Mouse (Mus musculus): Measurements from ENCODE around the gene Dennd6b. TPM values are rescaled to one million over a fixed set of nuclear protein-coding genes. Genes with fewer than 3 reads are reported as not detected.

Dennd6b gene
- polyA plus RNA-seq, 1 experiment from 2014 or later = 23.1 TPM

DNA sequence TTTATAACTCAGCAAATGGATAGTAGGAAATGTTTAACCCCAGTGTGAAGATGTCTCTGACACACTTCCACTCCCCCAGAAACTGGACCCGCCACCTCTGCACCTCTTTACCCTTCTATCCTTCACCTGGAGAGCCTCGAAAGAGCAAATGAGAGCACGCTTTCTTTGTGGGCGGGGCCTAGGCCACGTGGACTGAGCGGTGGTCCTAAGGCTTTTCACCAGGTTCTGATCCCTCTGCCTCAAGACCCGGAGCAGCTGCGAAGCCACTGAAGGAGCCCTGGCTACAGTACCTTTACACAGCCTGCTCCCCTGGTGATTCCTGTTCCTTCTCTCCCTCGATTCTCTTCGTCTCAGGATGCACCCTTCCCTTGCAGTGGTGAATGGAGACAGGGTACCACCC lies 48.8 kb downstream of the Dennd6b start:
- Histone ChIP-seq H3K36me3 (no peaks in the 10 kb centered on the region), H3K27ac (no peak overlapping the region), H3K9me3 (no peaks in the 10 kb centered on the region), H3K4me1 (peaks cover 41% of the 10 kb centered on the region), H3K27me3 (ENCODE audit: insufficient read depth, poor library complexity, severe bottlenecking) (peaks cover 80% of the 10 kb centered on the region), H3K4me3 (0 out of 2 replicates have a peak overlapping the region, but pooled peaks have one; percentile 44)
- no peak for DNase-seq (ENCODE audit: low spot score)
- 24% methylated on average over 10 of the region's 10 CpGs for WGBS

DNA sequence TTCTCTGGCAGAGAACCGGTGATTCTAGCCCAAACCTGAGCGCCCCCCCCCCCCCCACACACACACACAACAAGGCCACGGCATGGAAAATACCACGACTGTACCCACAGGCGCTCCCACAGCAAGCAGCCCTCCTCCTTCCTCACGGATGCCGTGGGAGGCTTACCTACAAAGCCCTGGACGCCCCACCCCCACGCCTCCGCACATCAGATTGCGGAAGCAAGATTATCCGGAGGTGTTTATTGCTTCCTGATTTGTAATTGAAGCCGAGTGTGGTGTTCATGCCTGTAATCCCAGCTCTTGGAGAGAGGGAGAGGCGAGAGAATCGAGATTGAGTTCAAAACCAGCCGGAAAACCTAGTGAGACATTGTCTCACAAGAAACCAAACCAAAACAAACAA lies 49.3 kb downstream of the Dennd6b start:
- H3K36me3 ChIP-seq = no peaks in the 10 kb centered on the region
- no peak overlapping the region for H3K27ac ChIP-seq
- peak overlapping the region; percentile 44 for H3K4me3 ChIP-seq
- DNase-seq (ENCODE audit: low spot score) = no peak
- no peaks in the 10 kb centered on the region for H3K9me3 ChIP-seq
- H3K27me3 ChIP-seq (ENCODE audit: insufficient read depth, poor library complexity, severe bottlenecking) = peaks cover 84% of the 10 kb centered on the region
- 12% methylated on average over 16 of the region's 16 CpGs for WGBS
- H3K4me1 ChIP-seq = peaks cover 44% of the 10 kb centered on the region

- Histone ChIP-seq H3K36me3 (no peaks in the 10 kb centered on the region), H3K4me3 (peak overlapping the region; percentile 44), H3K27me3 (ENCODE audit: insufficient read depth, poor library complexity, severe bottlenecking) (peaks cover 89% of the 10 kb centered on the region), H3K27ac (0 out of 2 replicates have a peak overlapping the region, but pooled peaks have one; percentile 5), H3K9me3 (no peaks in the 10 kb centered on the region), H3K4me1 (peaks cover 47% of the 10 kb centered on the region)
- DNase-seq (ENCODE audit: low spot score) = no peak
- 2% methylated on average over 27 of the region's 27 CpGs for WGBS
These were observed 49.8 kb downstream of the Dennd6b start for GRCm38 (mm10) chr15:89146537-89146936.

GRCm38 (mm10) chr15:89145813-89146350 lies 50.4 kb downstream of the Dennd6b start:
- no peaks in the 10 kb centered on the region for H3K36me3 ChIP-seq
- H3K4me1 ChIP-seq = peaks cover 53% of the 10 kb centered on the region
- 63% methylated on average over 24 of the region's 24 CpGs for WGBS
- no peaks in the 10 kb centered on the region for H3K9me3 ChIP-seq
- H3K27ac ChIP-seq = no peak overlapping the region
- DNase-seq (ENCODE audit: low spot score) = no peak
- peak overlapping the region; percentile 8; the same call in 1 of the 2 replicates for H3K4me3 ChIP-seq
- H3K27me3 ChIP-seq (ENCODE audit: insufficient read depth, poor library complexity, severe bottlenecking) = peaks cover 96% of the 10 kb centered on the region

DNA sequence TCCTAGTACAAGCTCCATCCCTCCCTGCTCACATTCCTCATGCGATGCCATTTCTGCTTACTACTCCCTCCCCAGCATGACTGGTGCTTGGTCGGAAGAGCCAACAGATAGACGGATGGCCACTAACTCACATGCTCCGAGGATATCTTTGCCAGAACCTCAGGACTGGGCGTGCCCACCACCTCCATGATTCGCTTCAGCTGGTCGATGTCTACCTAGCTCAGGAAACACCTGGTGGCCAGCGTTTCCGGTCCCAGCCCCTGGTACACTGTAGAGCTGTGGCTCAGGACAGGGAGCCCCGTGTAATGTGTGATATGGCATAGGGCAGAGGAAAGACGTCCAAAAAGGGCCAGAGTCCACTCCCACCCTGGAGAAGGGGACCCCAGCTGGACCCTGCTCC lies 51.3 kb downstream of the Dennd6b start:
- 80% methylated on average over 11 of the region's 11 CpGs for WGBS
- Histone ChIP-seq H3K27ac (no peak overlapping the region), H3K4me3 (no peak overlapping the region), H3K27me3 (ENCODE audit: insufficient read depth, poor library complexity, severe bottlenecking) (peaks cover 100% of the 10 kb centered on the region), H3K36me3 (no peaks in the 10 kb centered on the region), H3K9me3 (no peaks in the 10 kb centered on the region), H3K4me1 (peaks cover 55% of the 10 kb centered on the region)
- DNase-seq (ENCODE audit: low spot score) = no peak

DNA sequence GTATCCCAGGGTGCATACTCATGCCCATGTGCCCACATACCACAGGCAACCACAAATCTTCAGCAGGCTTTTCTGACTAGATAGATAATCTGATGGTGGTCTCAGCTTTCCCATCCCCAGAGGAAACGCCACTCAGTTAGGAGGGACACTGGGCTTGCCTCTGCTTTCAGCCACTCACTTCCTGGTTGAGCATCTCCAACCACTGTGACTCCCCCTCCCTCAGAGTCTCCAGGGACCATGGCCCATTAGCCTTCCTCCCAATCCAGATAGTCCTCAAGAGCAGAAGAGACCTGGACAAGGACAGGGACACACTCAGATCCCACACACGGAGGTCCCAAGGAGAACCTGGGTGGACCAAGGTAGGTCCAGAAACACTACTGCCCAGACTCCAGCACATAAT lies 53.2 kb downstream of the Dennd6b start:
- H3K27me3 ChIP-seq (ENCODE audit: insufficient read depth, poor library complexity, severe bottlenecking) = peaks cover 93% of the 10 kb centered on the region
- peaks cover 54% of the 10 kb centered on the region for H3K4me1 ChIP-seq
- H3K4me3 ChIP-seq = no peak overlapping the region
- no peak overlapping the region for H3K27ac ChIP-seq
- 64% methylated on average over 2 of the region's 2 CpGs for WGBS
- H3K9me3 ChIP-seq = no peaks in the 10 kb centered on the region
- no peak for DNase-seq (ENCODE audit: low spot score)
- 0 out of 2 replicates have a peak, but pooled peaks cover 4% of the 10 kb centered on the region for H3K36me3 ChIP-seq

DNA sequence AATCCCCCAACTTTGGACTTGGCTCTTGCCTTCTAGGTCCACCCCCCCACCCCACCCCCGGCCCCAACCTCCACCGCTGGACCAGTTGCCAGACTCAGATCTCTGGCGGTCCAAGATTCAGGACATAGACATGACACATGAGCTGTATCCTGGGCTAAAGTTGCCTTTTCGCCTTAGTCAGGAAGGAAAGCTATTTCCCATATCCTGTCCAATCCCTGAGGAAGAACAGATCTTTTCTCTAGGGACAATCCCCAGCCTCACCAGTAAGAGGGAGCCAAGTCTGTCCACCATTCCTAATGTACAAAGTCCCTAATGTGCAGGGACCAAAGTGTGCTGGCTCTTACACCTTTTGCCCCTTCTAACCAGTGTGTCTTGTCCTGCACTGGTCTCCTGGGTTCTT lies 54.4 kb downstream of the Dennd6b start:
- 0 out of 2 replicates have a peak, but pooled peaks cover 4% of the 10 kb centered on the region for H3K36me3 ChIP-seq
- H3K4me3 ChIP-seq = 0 out of 2 replicates have a peak overlapping the region, but pooled peaks have one; percentile 67
- no peaks in the 10 kb centered on the region for H3K9me3 ChIP-seq
- peaks cover 80% of the 10 kb centered on the region for H3K27me3 ChIP-seq (ENCODE audit: insufficient read depth, poor library complexity, severe bottlenecking)
- no peak overlapping the region for H3K27ac ChIP-seq
- H3K4me1 ChIP-seq = peaks cover 57% of the 10 kb centered on the region
- 47% methylated on average over 4 of the region's 4 CpGs for WGBS
- DNase-seq (ENCODE audit: low spot score) = no peak

GRCm38 (mm10) chr15:89141443-89141842 lies 54.9 kb downstream of the Dennd6b start:
- H3K27ac ChIP-seq = no peak overlapping the region
- 22% methylated on average over 5 of the region's 5 CpGs for WGBS
- H3K27me3 ChIP-seq (ENCODE audit: insufficient read depth, poor library complexity, severe bottlenecking) = peaks cover 76% of the 10 kb centered on the region
- peak overlapping the region; percentile 67; the same call in 1 of the 2 replicates for H3K4me3 ChIP-seq
- no peak for DNase-seq (ENCODE audit: low spot score)
- no peaks in the 10 kb centered on the region for H3K9me3 ChIP-seq
- H3K36me3 ChIP-seq = 0 out of 2 replicates have a peak, but pooled peaks cover 4% of the 10 kb centered on the region
- peaks cover 52% of the 10 kb centered on the region for H3K4me1 ChIP-seq

DNA sequence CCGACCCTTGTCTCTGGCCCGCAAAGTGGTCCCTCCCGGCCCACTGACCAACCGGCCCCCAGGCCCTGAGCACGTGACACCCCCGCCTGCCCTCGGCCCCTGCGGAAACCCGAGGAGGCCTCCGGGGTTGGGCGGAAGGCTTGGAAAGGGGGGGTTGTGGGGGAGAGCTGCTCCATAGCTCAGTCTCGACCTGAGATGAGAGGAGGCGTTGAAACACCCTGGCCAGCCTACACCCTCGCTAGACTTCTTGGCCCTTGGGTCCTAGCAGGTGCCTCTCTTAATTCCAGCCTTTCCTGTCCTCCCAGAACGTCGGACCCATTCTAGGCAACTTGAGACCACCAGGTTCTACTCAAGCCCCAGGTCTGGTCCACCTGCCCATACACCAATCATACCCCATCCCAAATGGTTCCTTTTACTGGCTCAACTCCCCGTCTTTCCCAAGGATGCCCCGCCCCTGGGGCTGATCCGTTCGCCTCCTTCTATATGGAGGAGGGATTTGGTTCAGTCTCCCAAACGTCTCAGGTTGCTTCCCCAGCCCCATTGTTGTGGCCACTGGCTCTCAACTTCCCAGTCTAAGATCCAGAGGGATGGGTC lies 55.5 kb downstream of the Dennd6b start, which contains the start of gene Mapk12:
Gene Mapk12 (minus strand): TSS at position 45 of the 594 bp plus-strand sequence.
- Histone ChIP-seq H3K4me1 (peaks cover 46% of the 10 kb centered on the region), H3K27me3 (ENCODE audit: insufficient read depth, poor library complexity, severe bottlenecking) (peaks cover 69% of the 10 kb centered on the region), H3K4me3 (peak within 1 kb of the TSS; percentile 67), H3K36me3 (0 out of 2 replicates have a peak, but pooled peaks cover 4% of the 10 kb centered on the region), H3K9me3 (no peaks in the 10 kb centered on the region), H3K27ac (peak within 1 kb of the TSS; percentile 85)
- WGBS = under 1% methylated on average over 21 of the region's 21 CpGs
- DNase-seq (ENCODE audit: low spot score) = peak; percentile 86

GRCm38 (mm10) chr15:89140048-89140658 lies 56.1 kb downstream of the Dennd6b start:
- H3K36me3 ChIP-seq = peaks cover 7% of the 10 kb centered on the region; the same call in 1 of the 2 replicates
- WGBS = under 1% methylated on average over 53 of the region's 53 CpGs
- H3K27me3 ChIP-seq (ENCODE audit: insufficient read depth, poor library complexity, severe bottlenecking) = peaks cover 63% of the 10 kb centered on the region
- DNase-seq (ENCODE audit: low spot score) = no peak
- no peaks in the 10 kb centered on the region for H3K9me3 ChIP-seq
- H3K27ac ChIP-seq = peak overlapping the region; percentile 85
- peaks cover 46% of the 10 kb centered on the region for H3K4me1 ChIP-seq
- H3K4me3 ChIP-seq = peak overlapping the region; percentile 67

DNA sequence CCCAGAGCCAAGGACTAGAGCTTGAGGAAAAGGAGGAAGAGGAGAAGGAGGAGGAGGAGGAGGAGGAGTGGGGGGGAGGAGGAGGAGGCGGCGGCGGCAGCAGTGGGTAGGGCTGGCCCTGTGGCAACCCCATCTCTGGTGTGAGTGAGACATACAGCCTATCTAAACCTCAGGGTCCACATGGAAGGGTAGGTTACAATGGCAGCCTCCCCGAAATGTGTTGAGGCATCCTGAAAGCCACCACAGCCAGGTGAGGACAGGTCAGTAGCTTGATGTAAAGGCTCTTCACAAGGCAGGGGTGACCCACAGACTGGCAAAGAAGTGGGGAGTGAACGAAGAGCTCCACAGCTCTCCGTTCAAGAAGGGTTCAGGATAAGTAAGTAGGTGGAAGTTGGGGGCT lies 57.8 kb downstream of the Dennd6b start:
- Histone ChIP-seq H3K9me3 (no peaks in the 10 kb centered on the region), H3K4me1 (peaks cover 46% of the 10 kb centered on the region), H3K36me3 (peaks cover 14% of the 10 kb centered on the region; the same call in 1 of the 2 replicates), H3K27me3 (ENCODE audit: insufficient read depth, poor library complexity, severe bottlenecking) (peaks cover 47% of the 10 kb centered on the region), H3K4me3 (no peak overlapping the region), H3K27ac (no peak overlapping the region)
- 83% methylated on average over 6 of the region's 6 CpGs for WGBS
- no peak for DNase-seq (ENCODE audit: low spot score)

DNA sequence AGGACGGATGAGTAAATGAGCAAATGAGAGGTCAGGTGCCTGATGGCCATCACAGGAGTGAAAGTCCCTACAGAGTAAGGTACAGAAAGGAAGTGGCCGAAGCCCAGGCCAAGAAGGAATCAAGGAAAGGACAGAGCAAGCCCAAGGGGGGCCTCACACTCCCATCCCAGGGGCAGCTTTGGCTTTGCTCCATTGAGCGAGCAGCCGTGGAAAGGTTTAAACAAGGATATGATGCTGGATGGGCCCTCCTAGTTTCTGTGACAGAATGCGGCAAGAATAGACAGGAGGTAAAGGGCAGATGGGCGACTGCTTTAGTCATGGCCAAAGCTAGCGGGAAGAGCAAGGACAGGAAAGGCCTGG lies 58.3 kb downstream of the Dennd6b start:
- Histone ChIP-seq H3K9me3 (no peaks in the 10 kb centered on the region), H3K36me3 (peaks cover 16% of the 10 kb centered on the region), H3K4me3 (0 out of 2 replicates have a peak overlapping the region, but pooled peaks have one; percentile 5), H3K27me3 (ENCODE audit: insufficient read depth, poor library complexity, severe bottlenecking) (peaks cover 42% of the 10 kb centered on the region), H3K4me1 (peaks cover 46% of the 10 kb centered on the region), H3K27ac (peak overlapping the region; percentile 69)
- WGBS = 78% methylated on average over 7 of the region's 7 CpGs
- no peak for DNase-seq (ENCODE audit: low spot score)
